Mouse (Mus musculus): ENCODE results near the gene 1110065P20Rik. TPM values are rescaled to one million over a fixed set of nuclear protein-coding genes. Genes with fewer than 3 reads are reported as not detected.

1110065P20Rik gene
- 10 to 100 TPM; 18.2 to 23.5 (median 21.0) TPM for total RNA-seq (2022)

- peak; percentile 67 for DNase-seq (ENCODE audit: low spot score)
These were observed at the start of gene 1110065P20Rik for GRCm38 (mm10) chr4:124850933-124851658. TSS of gene 1110065P20Rik (minus strand) at chr4:124851196.

GRCm38 (mm10) chr4:124899906-124900305 is 48.9 kb upstream of the 1110065P20Rik start:
- DNase-seq (ENCODE audit: low spot score) = no peak

- no peak for DNase-seq (ENCODE audit: low spot score)
These were observed 47.4 kb upstream of the 1110065P20Rik start for GRCm38 (mm10) chr4:124898428-124898827.

GRCm38 (mm10) chr4:124894508-124895428 is 43.8 kb upstream of the 1110065P20Rik start:
- no peak for DNase-seq (ENCODE audit: low spot score)

- DNase-seq (ENCODE audit: low spot score) = no peak
These were observed 42.8 kb upstream of the 1110065P20Rik start for GRCm38 (mm10) chr4:124893769-124894168.

GRCm38 (mm10) chr4:124890831-124891230 is 39.8 kb upstream of the 1110065P20Rik start:
- DNase-seq (ENCODE audit: low spot score) = no peak

GRCm38 (mm10) chr4:124889935-124890334 is 38.9 kb upstream of the 1110065P20Rik start:
- DNase-seq (ENCODE audit: low spot score) = no peak

GRCm38 (mm10) chr4:124888702-124889101 is 37.7 kb upstream of the 1110065P20Rik start:
- no peak for DNase-seq (ENCODE audit: low spot score)

GRCm38 (mm10) chr4:124882151-124882729 is 31.2 kb upstream of the 1110065P20Rik start:
- no peak for DNase-seq (ENCODE audit: low spot score)

- DNase-seq (ENCODE audit: low spot score) = no peak
These were observed 30.4 kb upstream of the 1110065P20Rik start for GRCm38 (mm10) chr4:124881341-124881908.

GRCm38 (mm10) chr4:124880599-124880998 is 29.6 kb upstream of the 1110065P20Rik start, which contains the start of gene Epha10:
TSS of gene Epha10 (plus strand) at chr4:124880899.
- no peak for DNase-seq (ENCODE audit: low spot score)

GRCm38 (mm10) chr4:124872719-124873118 is 21.7 kb upstream of the 1110065P20Rik start:
- DNase-seq (ENCODE audit: low spot score) = no peak

- DNase-seq (ENCODE audit: low spot score) = no peak
These were observed 10.5 kb upstream of the 1110065P20Rik start, which contains the start of gene Maneal for GRCm38 (mm10) chr4:124861283-124862188. TSS of gene Maneal (minus strand) at chr4:124862171.

GRCm38 (mm10) chr4:124860446-124860845 is 9.4 kb upstream of the 1110065P20Rik start:
- DNase-seq (ENCODE audit: low spot score) = peak; percentile 28

- DNase-seq (ENCODE audit: low spot score) = no peak
These were observed 7.4 kb upstream of the 1110065P20Rik start for GRCm38 (mm10) chr4:124858370-124858769.

- no peak for DNase-seq (ENCODE audit: low spot score)
These were observed 5.3 kb upstream of the 1110065P20Rik start for GRCm38 (mm10) chr4:124856294-124856693.

GRCm38 (mm10) chr4:124850261-124850913 is 609 bp downstream of the 1110065P20Rik start, which contains the start of gene Yrdc:
TSS of gene Yrdc (plus strand) at chr4:124850679.
- DNase-seq (ENCODE audit: low spot score) = peak; percentile 92

- DNase-seq (ENCODE audit: low spot score) = peak; percentile 37
These were observed 1.2 kb downstream of the 1110065P20Rik start for GRCm38 (mm10) chr4:124849631-124850260.

- peak; percentile 74 for DNase-seq (ENCODE audit: low spot score)
These were observed 3.4 kb downstream of the 1110065P20Rik start for GRCm38 (mm10) chr4:124847573-124847972.
